Mouse (Mus musculus) hindbrain, embryonic 11.5 days (tissue): ENCODE measurements at regions not wholly inside any gene's neighbourhood (a gene's known extent, or its start where the extent isn't known, plus 50 kb on each side); places are given as distances from the start of the nearest gene placed in this dataset.

Source experiments
- ATAC-seq: fragments of 200-750 bp; cut with Nextera tagmentation; 2 replicates; pipeline ENCODE4 v1.8.0; 2017; ENCODE audit warnings: mild to moderate bottlenecking, moderate TSS enrichment, moderate library complexity; ENCODE audit not compliant: low FRiP score
- DNase-seq: peaks from one replicate; pipeline ENCODE4 v3.0.0-alpha.2; 2015; ENCODE audit warnings: low spot score
- H3K27ac ChIP-seq: fragments of 300-500 bp; sonication (generic); 2 replicates; pipeline ENCODE4 v1.5.1; 2014; ENCODE audit warnings: mild to moderate bottlenecking, low read depth, low read length
- H3K27me3 ChIP-seq: fragments of 300-500 bp; sonication (generic); 2 replicates; pipeline ENCODE4 v1.6.1; 2014; ENCODE audit warnings: mild to moderate bottlenecking, low read length, moderate library complexity, mixed read lengths; ENCODE audit not compliant: control insufficient read depth, insufficient read depth
- H3K36me3 ChIP-seq: fragments of 300-500 bp; sonication (generic); 2 replicates; pipeline ENCODE4 v1.6.1; 2014; ENCODE audit warnings: mild to moderate bottlenecking, low read length, moderate library complexity, mixed read lengths; ENCODE audit not compliant: control insufficient read depth, insufficient read depth
- H3K4me1 ChIP-seq: fragments of 300-500 bp; sonication (generic); replicated peaks from 2 replicates; pipeline ENCODE4 v1.6.1; 2014; ENCODE audit warnings: low read length, mixed read lengths; ENCODE audit not compliant: control insufficient read depth, insufficient read depth
- H3K4me2 ChIP-seq: fragments of 300-500 bp; sonication (generic); replicated peaks from 2 replicates; pipeline ENCODE4 v1.6.1; 2014; ENCODE audit warnings: mild to moderate bottlenecking, low read depth, low read length
- H3K4me3 ChIP-seq: fragments of 300-500 bp; sonication (generic); 2 replicates; pipeline ENCODE4 v1.5.1; 2014; ENCODE audit warnings: low read depth, low read length
- H3K9ac ChIP-seq: fragments of 300-500 bp; sonication (generic); 2 replicates; pipeline ENCODE4 v1.6.1; 2014; ENCODE audit warnings: low read depth, low read length
- H3K9me3 ChIP-seq: fragments of 300-500 bp; sonication (generic); 2 replicates; pipeline ENCODE4 v1.6.1; 2016; ENCODE audit warnings: low read length; ENCODE audit not compliant: control insufficient read depth
- WGBS: fragments of 180-500 bp; shearing (Covaris S2); extraction: QIAGEN DNeasy Blood & Tissue Kit; methylation state at CpG from one replicate; pipeline ENCODE4 v1.1.7; 2014; 5-methylcytosine and 5-hydroxymethylcytosine counted together

- Histone ChIP-seq H3K9ac (peak overlapping the region; percentile 24; the same call in 1 of the 2 replicates), H3K27me3 (no peaks in the 10 kb centered on the region), H3K9me3 (no peaks in the 10 kb centered on the region), H3K4me1 (no peaks in the 10 kb centered on the region), H3K4me3 (0 out of 2 replicates have a peak overlapping the region, but pooled peaks have one; percentile 2), H3K4me2 (peak overlapping the region; percentile 38), H3K27ac (no peak overlapping the region), H3K36me3 (no peaks in the 10 kb centered on the region)
- DNase-seq (no peak), ATAC-seq (no peak)
- 15% methylated on average over 10 of the region's 10 CpGs for WGBS
These were observed 103.3 kb downstream of the Tbx4 start for GRCm38 (mm10) chr11:85989536-85989935.

- ATAC-seq (no peak), DNase-seq (peak; percentile 39)
- Histone ChIP-seq H3K9me3 (no peaks in the 10 kb centered on the region), H3K36me3 (no peaks in the 10 kb centered on the region), H3K27ac (no peak overlapping the region), H3K4me2 (peak overlapping the region; percentile 38), H3K9ac (peak overlapping the region; percentile 24; the same call in 1 of the 2 replicates), H3K4me3 (0 out of 2 replicates have a peak overlapping the region, but pooled peaks have one; percentile 2), H3K4me1 (no peaks in the 10 kb centered on the region), H3K27me3 (no peaks in the 10 kb centered on the region)
- WGBS = 12% methylated on average over 12 of the region's 12 CpGs
These were observed 103.8 kb downstream of the Tbx4 start for GRCm38 (mm10) chr11:85989940-85990493.

- ATAC-seq (no peak), DNase-seq (peak; percentile 59)
- Histone ChIP-seq H3K9me3 (no peaks in the 10 kb centered on the region), H3K4me3 (no peak overlapping the region), H3K27ac (no peak overlapping the region), H3K27me3 (no peaks in the 10 kb centered on the region), H3K36me3 (no peaks in the 10 kb centered on the region), H3K9ac (no peak overlapping the region), H3K4me1 (no peaks in the 10 kb centered on the region), H3K4me2 (no peak overlapping the region)
- WGBS = 54% methylated on average over 29 of the region's 29 CpGs
These were observed 109.3 kb downstream of the Tbx4 start for GRCm38 (mm10) chr11:85995318-85996095.

- H3K4me3 ChIP-seq = no peak overlapping the region
- no peak overlapping the region for H3K4me2 ChIP-seq
- no peak for ATAC-seq
- H3K9me3 ChIP-seq = no peaks in the 10 kb centered on the region
- H3K27me3 ChIP-seq = no peaks in the 10 kb centered on the region
- no peak overlapping the region for H3K9ac ChIP-seq
- WGBS = 81% methylated on average over 4 of the region's 4 CpGs
- DNase-seq = no peak
- no peak overlapping the region for H3K27ac ChIP-seq
- H3K36me3 ChIP-seq = no peaks in the 10 kb centered on the region
- H3K4me1 ChIP-seq = no peaks in the 10 kb centered on the region
These were observed 110.5 kb downstream of the Tbx4 start for GRCm38 (mm10) chr11:85996686-85997085.

GRCm38 (mm10) chr11:86003341-86003740 is 117.1 kb downstream of the Tbx4 start:
- WGBS = 93% methylated on average over 7 of the region's 7 CpGs

GRCm38 (mm10) chr11:86005284-86005683 is 119.1 kb downstream of the Tbx4 start:
- ATAC-seq = no peak
- 93% methylated on average over 2 of the region's 2 CpGs for WGBS
- H3K4me3 ChIP-seq = no peak overlapping the region
- no peak overlapping the region for H3K4me2 ChIP-seq
- H3K36me3 ChIP-seq = no peaks in the 10 kb centered on the region
- H3K9ac ChIP-seq = no peak overlapping the region
- no peaks in the 10 kb centered on the region for H3K27me3 ChIP-seq
- no peak for DNase-seq
- H3K27ac ChIP-seq = no peak overlapping the region
- no peaks in the 10 kb centered on the region for H3K9me3 ChIP-seq
- no peaks in the 10 kb centered on the region for H3K4me1 ChIP-seq

More at GRCm38 (mm10) chr11:86003341-86003740, 117.1 kb downstream of the Tbx4 start:
- H3K4me2 ChIP-seq = no peak overlapping the region
- H3K9ac ChIP-seq = no peak overlapping the region
- no peaks in the 10 kb centered on the region for H3K27me3 ChIP-seq
- DNase-seq = no peak
- no peaks in the 10 kb centered on the region for H3K9me3 ChIP-seq
- no peaks in the 10 kb centered on the region for H3K4me1 ChIP-seq
- no peak overlapping the region for H3K4me3 ChIP-seq
- no peaks in the 10 kb centered on the region for H3K36me3 ChIP-seq
- no peak for ATAC-seq
- no peak overlapping the region for H3K27ac ChIP-seq

GRCm38 (mm10) chr11:86005899-86006445 is 119.8 kb downstream of the Tbx4 start:
- Histone ChIP-seq H3K4me1 (no peaks in the 10 kb centered on the region), H3K4me2 (no peak overlapping the region), H3K36me3 (no peaks in the 10 kb centered on the region), H3K27ac (no peak overlapping the region), H3K9me3 (no peaks in the 10 kb centered on the region), H3K4me3 (no peak overlapping the region), H3K9ac (no peak overlapping the region), H3K27me3 (no peaks in the 10 kb centered on the region)
- 86% methylated on average over 9 of the region's 9 CpGs for WGBS
- ATAC-seq (no peak), DNase-seq (no peak)

GRCm38 (mm10) chr11:86006859-86007258 is 120.6 kb downstream of the Tbx4 start:
- H3K9ac ChIP-seq = no peak overlapping the region

More at GRCm38 (mm10) chr11:86006859-86007258, 120.6 kb downstream of the Tbx4 start:
- Histone ChIP-seq H3K27me3 (no peaks in the 10 kb centered on the region), H3K4me1 (no peaks in the 10 kb centered on the region), H3K4me3 (no peak overlapping the region), H3K4me2 (no peak overlapping the region), H3K9me3 (no peaks in the 10 kb centered on the region), H3K36me3 (no peaks in the 10 kb centered on the region), H3K27ac (no peak overlapping the region)
- ATAC-seq (no peak), DNase-seq (no peak)
- WGBS = 88% methylated on average over 4 of the region's 4 CpGs
